Mouse (Mus musculus) brain, embryonic 14.5 days (tissue): Measurements from ENCODE around the gene Capn8.

Source experiments
- CTCF ChIP-seq: fragments of 200-500 bp; IDR thresholded peaks from 2 replicates; pipeline ENCODE4 v1.5.1; 2012; ENCODE audit warnings: inconsistent platforms, mild to moderate bottlenecking, moderate library complexity, borderline replicate concordance; ENCODE audit not compliant: insufficient read depth, insufficient read length; ENCODE audit errors: extremely low read depth
- POLR2A ChIP-seq: fragments of 200-500 bp; IDR thresholded peaks from 2 replicates; pipeline ENCODE4 v1.6.1; 2012; ENCODE audit warnings: mild to moderate bottlenecking, inconsistent platforms, borderline replicate concordance; ENCODE audit not compliant: poor library complexity, insufficient read depth, insufficient read length, severe bottlenecking; ENCODE audit errors: extremely low read depth

DNA sequence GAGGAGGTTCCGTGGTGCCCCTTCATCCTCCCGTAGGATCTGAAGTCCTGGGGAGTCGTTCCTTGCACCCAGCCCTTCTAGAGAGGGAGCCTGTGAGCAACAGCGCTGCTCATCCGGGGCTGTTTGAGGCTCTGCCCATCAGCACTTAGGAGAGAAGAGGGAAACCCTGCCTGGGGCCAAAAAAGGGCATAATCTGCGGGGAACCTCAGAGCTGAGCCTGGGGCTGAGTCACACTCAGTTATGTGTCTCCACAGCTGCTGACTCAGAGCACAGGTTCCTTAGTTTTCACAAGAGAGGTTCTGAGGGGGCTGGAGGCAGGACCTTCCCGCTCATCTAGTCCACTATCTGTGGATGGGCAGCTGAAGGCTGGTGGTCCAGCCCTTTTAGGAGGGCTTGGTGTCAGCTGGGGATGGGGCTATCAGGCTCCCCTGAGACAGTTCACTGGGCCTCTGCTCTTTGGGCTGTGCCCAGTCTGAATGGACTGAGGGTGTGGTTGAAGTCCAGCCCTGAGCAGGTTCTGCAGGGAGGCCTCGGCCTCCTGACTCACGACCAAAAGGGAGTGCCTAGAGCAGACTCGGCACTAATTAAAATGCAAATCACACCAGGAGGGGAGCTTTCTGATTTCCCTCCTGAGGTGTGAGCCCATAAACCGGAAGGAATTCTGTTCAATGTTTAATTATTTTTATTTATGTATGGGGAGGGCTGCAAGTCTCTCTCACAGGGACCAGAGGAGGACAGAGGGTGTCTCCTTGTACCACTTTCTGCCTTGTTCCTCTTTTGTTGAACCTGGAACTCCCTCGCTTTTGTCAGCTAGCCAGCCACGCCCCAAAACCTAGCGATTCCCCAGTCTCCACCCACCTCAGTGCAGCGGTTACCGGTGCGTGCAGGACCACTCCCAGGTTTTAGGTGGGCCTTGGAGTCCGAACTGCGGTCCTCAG is 36.6 kb upstream of the Capn8 start:
- TF ChIP-seq CTCF (no peak), POLR2A (no peak)
